Mouse (Mus musculus): ENCODE measurements at regions not wholly inside any gene's neighbourhood (a gene's known extent, or its start where the extent isn't known, plus 50 kb on each side); places are given as distances from the start of the nearest gene placed in this dataset.

DNA sequence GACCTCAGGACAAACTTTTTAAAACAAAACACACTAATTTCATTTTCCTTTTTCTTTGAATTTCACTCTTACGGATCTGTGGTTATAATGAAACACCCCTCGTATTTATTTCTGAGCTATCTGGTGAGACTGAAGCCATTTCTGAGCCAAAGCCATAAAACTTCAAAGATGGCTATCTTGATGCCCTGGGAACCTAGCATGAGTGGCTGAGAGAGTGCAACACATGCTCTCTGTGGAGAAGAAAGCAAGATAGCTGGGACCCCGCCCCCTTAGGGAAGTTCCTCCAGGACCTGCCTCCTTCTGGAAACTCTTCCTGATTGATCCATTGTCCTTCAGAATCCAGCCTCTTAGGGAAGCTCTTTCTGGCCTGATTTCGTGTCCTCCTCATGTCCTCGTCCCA is 57.6 kb upstream of the Myb start:
- ATAC-seq, result no peak
- CTCF ChIA-PET, result no interaction called here
- no peak for TF ChIP-seq CTCF (IDR thresholded peaks at IDR 0.05)
- POLR2A ChIA-PET, result no interaction called here
- in situ Hi-C loops (cut with MboI; ENCODE audit: low pct_unique_long_range_greater_than_20kb), result no loop called here
- DNase-seq (ENCODE audit: low read depth, low spot score), result no peak
- H3K27me3 ChIP-seq, result no peaks in the 10 kb centered on the region

GRCm38 (mm10) chr10:21220795-21221194 is 60.0 kb upstream of the Myb start:
- in situ Hi-C loops (cut with MboI; ENCODE audit: low pct_unique_long_range_greater_than_20kb), result no loop called here
- ATAC-seq, result no peak

GRCm38 (mm10) chr10:21221290-21221926 is 60.6 kb upstream of the Myb start:
- ATAC-seq (no peak), DNase-seq (ENCODE audit: low read depth, low spot score) (no peak)
- no peaks in the 10 kb centered on the region for H3K27me3 ChIP-seq
- in situ Hi-C loops (cut with MboI; ENCODE audit: low pct_unique_long_range_greater_than_20kb), result no loop called here
- ChIA-PET POLR2A (no interaction called here), CTCF (no interaction called here)
- TF ChIP-seq CTCF (IDR thresholded peaks at IDR 0.05), result no peak

More at GRCm38 (mm10) chr10:21220795-21221194, 60.0 kb upstream of the Myb start:
- POLR2A ChIA-PET, result no interaction called here
- TF ChIP-seq CTCF (IDR thresholded peaks at IDR 0.05), result no peak
- CTCF ChIA-PET, result no interaction called here
- no peaks in the 10 kb centered on the region for H3K27me3 ChIP-seq
- DNase-seq (ENCODE audit: low read depth, low spot score), result no peak

- ATAC-seq (no peak), DNase-seq (ENCODE audit: low read depth, low spot score) (no peak)
- in situ Hi-C loops (cut with MboI; ENCODE audit: low pct_unique_long_range_greater_than_20kb), result no loop called here
- ChIA-PET POLR2A (no interaction called here), CTCF (no interaction called here)
- H3K27me3 ChIP-seq, result peaks cover under 1% of the 10 kb centered on the region
- TF ChIP-seq CTCF (IDR thresholded peaks at IDR 0.05), result no peak
Observed at GRCm38 (mm10) chr10:21222104-21223034, 61.6 kb upstream of the Myb start.

DNA sequence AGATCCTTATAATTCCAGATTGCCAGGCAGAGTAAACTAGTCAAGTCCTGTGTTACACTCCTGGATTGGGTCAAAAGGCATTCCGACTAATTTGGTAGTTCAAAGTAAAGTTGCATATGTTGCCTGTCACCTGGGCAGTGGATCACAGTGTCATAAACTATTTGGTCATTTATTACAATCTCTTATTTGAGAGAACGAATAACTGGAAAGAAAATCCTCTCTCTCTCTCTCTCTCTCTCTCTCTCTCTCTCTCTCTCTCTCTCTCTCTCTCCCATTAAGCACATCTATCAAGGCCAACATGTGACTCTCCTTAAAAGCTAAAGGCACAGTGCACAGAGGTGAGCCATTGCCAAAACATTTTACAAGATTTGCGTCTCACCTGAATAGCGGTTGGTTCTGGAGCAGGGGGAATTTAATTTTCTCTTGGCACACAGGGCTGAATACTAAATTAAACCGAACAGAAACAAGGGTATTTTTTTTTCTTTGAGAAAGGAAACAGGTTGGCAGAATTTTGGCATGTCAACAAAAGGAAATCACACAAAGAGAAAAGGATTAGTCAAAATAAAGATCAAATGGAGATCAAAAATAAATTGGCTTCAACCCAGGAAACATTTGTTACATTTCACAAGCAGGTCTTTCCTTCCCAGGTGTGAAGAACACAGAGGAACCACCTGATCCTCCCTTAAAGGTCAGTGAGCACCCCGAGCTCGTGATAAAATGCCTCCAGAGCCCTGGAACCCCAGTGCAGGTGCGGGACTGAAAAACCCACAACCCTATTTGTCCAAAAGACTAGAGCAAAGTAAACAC is 62.5 kb upstream of the Myb start:
- TF ChIP-seq CTCF (IDR thresholded peaks at IDR 0.05), result no peak
- in situ Hi-C loops (cut with MboI; ENCODE audit: low pct_unique_long_range_greater_than_20kb), result no loop called here
- peaks cover 4% of the 10 kb centered on the region for H3K27me3 ChIP-seq
- ATAC-seq (no peak), DNase-seq (ENCODE audit: low read depth, low spot score) (no peak)
- CTCF ChIA-PET, result no interaction called here
- POLR2A ChIA-PET, result no interaction called here

- CTCF ChIA-PET, result no interaction called here
- DNase-seq (ENCODE audit: low read depth, low spot score) (no peak), ATAC-seq (no peak)
- POLR2A ChIA-PET, result no interaction called here
- TF ChIP-seq CTCF (IDR thresholded peaks at IDR 0.05), result no peak
- H3K27me3 ChIP-seq, result peaks cover 4% of the 10 kb centered on the region
- in situ Hi-C loops (cut with MboI; ENCODE audit: low pct_unique_long_range_greater_than_20kb), result no loop called here
Observed at GRCm38 (mm10) chr10:21224229-21224628, 63.4 kb upstream of the Myb start.

GRCm38 (mm10) chr10:21226210-21226609 is 65.4 kb upstream of the Myb start:
- ATAC-seq, result no peak
- H3K27me3 ChIP-seq, result peaks cover 4% of the 10 kb centered on the region
- in situ Hi-C loops (cut with MboI; ENCODE audit: low pct_unique_long_range_greater_than_20kb), result no loop called here
- no peak for DNase-seq (ENCODE audit: low read depth, low spot score)
- ChIA-PET POLR2A (no interaction called here), CTCF (interaction anchor here (1.3 kb wide), 1 partner anchor 15 kb away, joined by 3 read pairs; no protein-coding TSS in a partner anchor)
- no peak for TF ChIP-seq CTCF (IDR thresholded peaks at IDR 0.05)

- ATAC-seq (no peak), DNase-seq (ENCODE audit: low read depth, low spot score) (no peak)
- ChIA-PET CTCF (no interaction called here), POLR2A (no interaction called here)
- in situ Hi-C loops (cut with MboI; ENCODE audit: low pct_unique_long_range_greater_than_20kb), result no loop called here
- no peak for TF ChIP-seq CTCF (IDR thresholded peaks at IDR 0.05)
- peaks cover 4% of the 10 kb centered on the region for H3K27me3 ChIP-seq
Observed at GRCm38 (mm10) chr10:21227764-21228163, 67.0 kb upstream of the Myb start.

DNA sequence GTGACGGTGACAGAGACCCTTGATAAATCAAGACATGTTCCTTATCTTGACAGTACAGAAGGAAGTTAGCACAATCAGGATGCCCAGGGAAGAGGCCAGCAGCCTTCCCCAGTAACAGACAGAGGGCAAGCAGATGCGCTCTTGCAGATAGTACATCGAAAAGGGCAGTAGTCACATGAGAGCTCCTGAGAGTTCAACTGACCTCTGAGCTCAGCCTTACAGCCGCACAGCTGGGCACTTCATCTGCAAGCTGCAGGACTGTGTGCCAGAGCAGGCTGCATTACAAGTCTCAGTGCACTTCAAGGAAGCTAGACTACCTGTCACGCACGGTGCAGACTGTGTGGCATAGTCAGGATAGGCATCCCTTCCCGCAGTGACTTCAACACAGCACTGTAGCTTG is 67.2 kb upstream of the Hbs1l start:
- CTCF ChIA-PET, result no interaction called here
- TF ChIP-seq CTCF (IDR thresholded peaks at IDR 0.05), result no peak
- POLR2A ChIA-PET, result no interaction called here
- DNase-seq (ENCODE audit: low read depth, low spot score) (no peak), ATAC-seq (no peak)
- peaks cover 4% of the 10 kb centered on the region for H3K27me3 ChIP-seq
- in situ Hi-C loops (cut with MboI; ENCODE audit: low pct_unique_long_range_greater_than_20kb), result no loop called here

DNA sequence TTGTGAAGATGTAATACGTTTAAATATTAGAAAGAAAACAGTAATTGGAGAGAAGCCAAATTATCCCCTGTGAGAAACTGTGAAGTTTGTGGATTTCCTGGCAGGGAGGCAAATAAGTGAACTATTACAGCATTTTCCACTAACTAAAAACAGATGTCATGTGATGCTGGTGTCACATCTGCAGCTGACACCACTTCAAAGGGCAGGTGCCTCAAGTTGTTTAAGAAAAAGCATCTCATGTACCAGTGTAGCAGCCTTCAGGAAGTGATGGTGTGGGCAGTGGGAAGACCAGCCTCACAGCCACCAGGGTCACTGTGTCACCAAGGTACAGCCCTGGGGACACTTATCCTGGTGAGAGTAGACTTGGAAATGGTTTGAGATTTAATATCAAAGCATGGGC is 60.6 kb upstream of the Hbs1l start:
- ATAC-seq (no peak), DNase-seq (ENCODE audit: low read depth, low spot score) (peak; percentile 4)
- in situ Hi-C loops (cut with MboI; ENCODE audit: low pct_unique_long_range_greater_than_20kb), result no loop called here
- ChIA-PET CTCF (no interaction called here), POLR2A (no interaction called here)
- H3K27me3 ChIP-seq, result peaks cover 6% of the 10 kb centered on the region
- no peak for TF ChIP-seq CTCF (IDR thresholded peaks at IDR 0.05)

DNA sequence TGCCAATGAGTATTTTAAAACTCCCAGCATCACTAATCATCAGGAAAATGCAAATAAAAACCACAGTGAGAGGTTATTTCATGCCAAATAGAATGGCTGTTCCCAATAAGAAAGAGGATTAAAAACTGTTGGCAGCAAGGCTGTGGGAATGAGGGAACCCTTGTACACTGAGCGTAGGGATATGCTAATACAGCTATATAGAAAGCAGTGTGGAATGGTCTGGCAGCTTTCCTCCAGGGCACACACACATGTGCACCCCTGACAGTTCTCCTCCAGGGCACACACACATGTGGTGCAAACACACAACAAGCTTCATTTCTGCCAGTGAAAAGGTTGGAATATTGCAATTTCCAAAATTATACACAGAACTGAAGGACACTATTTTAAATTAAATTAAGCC is 58.8 kb upstream of the Hbs1l start:
- ChIA-PET POLR2A (no interaction called here), CTCF (no interaction called here)
- DNase-seq (ENCODE audit: low read depth, low spot score) (no peak), ATAC-seq (no peak)
- TF ChIP-seq CTCF (IDR thresholded peaks at IDR 0.05), result no peak
- in situ Hi-C loops (cut with MboI; ENCODE audit: low pct_unique_long_range_greater_than_20kb), result no loop called here
- peaks cover 9% of the 10 kb centered on the region for H3K27me3 ChIP-seq

Measured in Patski (cell line).